Mouse (Mus musculus): ENCODE measurements at regions not wholly inside any gene's neighbourhood (a gene's known extent, or its start where the extent isn't known, plus 50 kb on each side); places are given as distances from the start of the nearest gene placed in this dataset.

DNA sequence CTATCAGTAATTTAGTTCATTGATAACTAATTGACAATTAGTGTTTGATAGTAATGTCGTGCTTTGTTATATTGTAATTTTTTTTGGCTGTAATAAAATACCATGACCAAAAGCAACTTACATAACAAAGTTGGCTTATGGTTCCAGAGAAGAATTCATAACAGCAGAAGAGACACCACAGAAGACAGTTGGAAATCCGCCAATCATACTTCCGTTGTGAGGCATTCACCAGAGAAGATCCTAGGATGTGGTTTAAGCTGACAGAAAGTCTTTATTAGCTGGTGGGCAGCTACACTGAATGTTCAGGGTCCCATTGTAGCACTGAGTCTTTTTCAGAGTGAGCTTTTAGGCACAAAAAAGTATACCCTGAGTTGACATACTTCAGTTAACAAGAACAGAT is 109.9 kb downstream of the Sec23a start:
- DNase-seq (ENCODE audit: low read depth, low spot score), result no peak

DNA sequence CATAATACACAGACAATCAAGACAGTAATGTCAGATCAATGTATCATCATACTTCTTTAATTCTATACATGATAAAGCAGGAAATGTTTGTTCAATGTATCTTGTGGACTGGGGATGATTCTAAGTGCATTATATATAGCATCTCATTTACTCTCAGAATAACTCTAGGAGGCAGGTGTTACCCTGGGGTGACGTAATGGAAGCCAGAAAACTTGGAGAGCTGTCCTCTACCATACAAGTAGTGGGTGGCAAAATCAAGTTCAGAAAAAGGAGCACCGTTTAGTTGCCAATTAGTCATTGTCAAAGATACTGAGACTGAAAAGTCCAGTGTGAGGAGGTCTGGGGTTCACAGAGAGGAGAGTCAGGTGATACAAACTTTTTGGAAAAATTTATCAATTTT is 136.0 kb downstream of the Sec23a start:
- DNase-seq (ENCODE audit: low read depth, low spot score), result no peak

DNA sequence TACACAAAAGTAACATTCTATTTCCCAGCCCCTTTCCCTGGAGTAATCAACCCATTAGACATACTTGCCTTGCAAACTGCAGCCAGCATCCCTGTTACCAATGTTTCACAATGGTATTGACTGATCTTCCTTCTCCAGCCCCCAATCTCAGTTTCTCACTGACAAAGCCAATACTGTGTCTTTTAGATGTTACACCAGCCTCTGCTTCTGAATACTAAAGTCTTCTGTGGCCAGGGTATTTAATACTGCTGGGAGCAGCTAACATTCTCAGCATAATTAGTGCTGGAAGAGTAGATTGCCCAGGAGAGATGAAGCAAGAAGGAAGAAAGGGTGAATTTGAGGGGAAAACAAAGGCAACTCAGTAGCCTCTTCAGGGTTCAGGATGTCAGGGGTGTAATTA is 139.4 kb downstream of the Sec23a start:
- DNase-seq (ENCODE audit: low read depth, low spot score), result no peak

- no peak for DNase-seq (ENCODE audit: low read depth, low spot score)
Observed at GRCm38 (mm10) chr12:58856498-58856897, 155.3 kb downstream of the Sec23a start.

DNA sequence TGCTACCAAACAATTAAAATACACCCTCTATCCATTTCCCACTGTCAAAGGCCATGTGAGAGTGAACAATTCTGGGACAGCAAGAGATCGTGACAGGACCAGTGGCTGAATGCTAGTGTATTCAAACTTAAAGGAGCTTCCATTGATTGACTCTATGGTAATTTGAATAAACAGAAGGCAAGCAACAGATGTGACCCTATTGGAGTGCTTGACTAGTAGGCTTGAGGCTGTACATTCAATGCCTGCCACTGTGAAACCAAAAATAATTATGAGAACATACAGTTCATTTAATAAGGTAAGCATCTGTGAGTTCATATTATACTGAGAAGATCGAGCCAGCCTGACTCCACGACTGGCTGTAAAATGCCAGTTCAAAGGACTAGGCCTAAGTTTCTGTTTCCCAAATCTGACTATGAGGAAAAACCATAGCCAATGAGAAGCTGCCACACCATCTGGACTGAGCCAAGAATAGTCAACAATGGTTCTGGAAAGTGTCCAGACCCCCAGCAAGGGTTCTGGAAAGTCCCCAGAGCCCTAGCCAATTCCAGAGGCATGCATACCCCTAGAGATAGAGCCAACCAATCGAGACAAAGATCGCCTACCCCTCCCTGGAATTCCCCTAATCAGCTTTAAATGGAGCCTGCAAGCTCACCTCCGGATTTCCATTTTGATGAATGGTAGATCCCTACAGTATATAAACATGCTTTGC is 160.0 kb downstream of the Sec23a start:
- no peak for DNase-seq (ENCODE audit: low read depth, low spot score)

- no peak for DNase-seq (ENCODE audit: low read depth, low spot score)
Observed at GRCm38 (mm10) chr12:58829656-58830055, 182.2 kb downstream of the Sec23a start.

GRCm38 (mm10) chr12:58827864-58828263 is 184.0 kb downstream of the Sec23a start:
- no peak for DNase-seq (ENCODE audit: low read depth, low spot score)

DNA sequence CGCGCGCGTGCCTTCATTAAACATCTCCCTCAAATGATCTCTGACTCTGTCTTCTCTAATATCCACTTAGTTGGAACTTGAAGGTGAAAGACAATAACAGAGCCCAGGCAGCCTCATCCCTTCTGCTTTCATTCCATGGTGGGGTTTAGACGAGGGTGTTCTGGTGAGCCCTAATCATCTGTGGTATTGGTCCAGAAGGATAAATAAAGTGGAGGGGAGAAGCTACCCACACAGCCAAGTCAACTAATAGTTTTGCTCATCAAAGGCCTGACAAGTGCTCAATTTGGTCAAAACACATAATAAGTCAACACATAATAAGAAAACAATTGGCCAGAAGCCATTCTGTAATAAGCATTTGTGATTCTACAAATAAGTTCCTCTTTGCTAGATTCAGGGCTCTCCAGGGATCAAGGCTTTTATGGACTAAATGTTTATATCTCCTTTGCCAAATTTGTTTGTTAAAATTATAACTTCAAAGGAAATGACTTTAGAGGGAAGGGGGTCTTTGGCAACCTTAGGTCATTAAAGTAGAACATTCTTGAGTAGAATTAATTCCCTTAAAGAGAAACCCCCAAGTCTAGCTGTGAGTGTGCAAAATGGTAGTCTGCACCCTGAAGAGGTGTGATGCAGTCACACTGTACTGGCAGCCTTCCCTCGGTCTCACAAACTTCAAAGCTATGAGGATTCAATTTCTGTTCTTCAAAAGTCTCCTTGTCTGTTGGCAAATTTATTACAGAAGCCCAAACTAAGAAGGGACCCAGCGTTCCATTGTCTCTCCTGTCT is 186.5 kb downstream of the Sec23a start:
- no peak for DNase-seq (ENCODE audit: low read depth, low spot score)

DNA sequence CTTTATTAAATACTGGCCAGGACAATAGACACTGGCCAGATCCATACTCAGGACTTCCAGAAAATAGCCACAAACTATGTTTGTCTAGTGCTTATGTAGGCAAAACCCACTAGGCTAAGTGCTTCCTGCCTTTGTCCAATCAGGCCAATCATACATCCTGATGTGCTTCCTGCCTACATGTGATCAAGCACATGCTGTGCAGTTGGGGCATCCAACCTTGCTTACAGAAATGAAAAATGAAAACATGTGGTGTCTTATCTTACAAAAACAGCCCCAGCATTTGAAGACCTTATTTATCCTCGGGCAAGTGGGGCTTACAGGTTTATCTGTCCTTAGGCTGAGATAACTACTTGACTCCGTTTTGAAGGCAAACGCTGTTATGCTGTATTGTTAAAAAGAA is 188.8 kb downstream of the Sec23a start:
- DNase-seq (ENCODE audit: low read depth, low spot score), result no peak

- DNase-seq (ENCODE audit: low read depth, low spot score), result no peak
Observed at GRCm38 (mm10) chr12:58804068-58804467, 207.7 kb downstream of the Sec23a start.

GRCm38 (mm10) chr12:58802410-58802809 is 209.4 kb downstream of the Sec23a start:
- DNase-seq (ENCODE audit: low read depth, low spot score), result peak; percentile 73

Data from skeletal muscle tissue, adult 2 months (tissue).